8 mouse cellular contexts compared by ENCODE assay signal in the genomic region with DNA sequence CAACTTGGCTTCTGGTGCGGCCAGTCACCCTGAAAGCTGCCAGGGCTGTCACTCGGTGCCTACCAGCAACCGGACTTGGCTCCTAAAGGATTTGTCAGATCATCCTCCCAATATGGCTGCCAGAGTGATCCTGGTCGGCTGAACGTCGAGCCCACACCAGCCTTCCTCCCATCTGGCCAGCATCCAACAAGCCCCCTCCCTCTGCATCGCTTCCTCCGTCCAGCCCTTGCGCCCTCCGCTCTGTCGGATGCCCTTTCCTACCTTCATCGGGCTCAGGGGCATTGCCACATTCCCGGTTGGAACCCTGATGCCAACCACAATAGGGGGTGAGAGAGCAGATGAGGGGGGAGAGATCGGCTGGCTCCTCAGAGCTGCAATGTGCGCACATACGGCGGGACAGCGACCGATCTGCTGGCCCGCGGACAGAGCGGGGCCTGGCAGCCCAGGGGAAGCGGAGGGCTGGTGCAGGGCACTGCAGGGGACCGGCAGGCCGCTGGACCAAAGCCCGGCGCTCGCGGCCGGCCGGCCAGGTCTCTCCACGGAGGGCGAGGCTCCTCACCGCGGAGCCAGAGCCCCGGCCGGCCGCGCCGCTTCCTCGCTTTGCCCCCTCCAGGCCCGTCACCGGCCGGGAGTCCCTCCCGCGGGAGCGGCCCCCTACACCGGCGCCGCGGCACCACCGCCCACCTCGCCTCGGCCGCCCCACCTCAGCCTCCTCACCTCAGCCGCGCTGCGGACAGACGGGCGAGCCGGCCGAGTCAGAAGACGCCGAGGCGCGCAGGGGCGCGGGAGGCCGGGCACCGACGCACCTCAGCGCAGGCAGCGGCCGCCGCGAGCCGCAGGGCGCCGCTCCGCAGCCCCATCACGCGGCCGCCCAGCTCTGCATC. TPM values are rescaled to one million over a fixed set of nuclear protein-coding genes. Genes with fewer than 3 reads are reported as not detected.
DNase-seq lines count a peak whose midpoint lies in the region; ATAC-seq and TF ChIP-seq lines count a peak whose summit lies in the region.

No protein-coding gene starts in this region.

- under 1% methylated on average over 83 of the region's 83 CpGs for WGBS in embryonic facial prominence, embryonic 10.5 days
- under 1% methylated on average over 83 of the region's 83 CpGs for WGBS in limb, embryonic 10.5 days
- under 1% methylated on average over 82 of the region's 83 CpGs for WGBS in midbrain, embryonic 12.5 days
- 2% methylated on average over 76 of the region's 83 CpGs for WGBS in spleen, adult 2 months

- ATAC-seq in midbrain, embryonic 12.5 days (ENCODE audit: low FRiP score, low read depth), result peak; percentile 64

- H3K27ac ChIP-seq in embryonic facial prominence, embryonic 10.5 days (replicated peaks), result peak overlapping the region; percentile 94
- H3K27ac ChIP-seq in limb, embryonic 10.5 days, result peak overlapping the region; percentile 94
- H3K27ac ChIP-seq in midbrain, embryonic 12.5 days (replicated peaks), result peak overlapping the region; percentile 99
- H3K27ac ChIP-seq in spleen, adult 2 months (ENCODE audit: insufficient read depth, low read length), result peak overlapping the region; percentile 67

- H3K4me2 ChIP-seq in midbrain, embryonic 12.5 days (replicated peaks), result peak overlapping the region; percentile 82

- TF ChIP-seq CTCF in spleen, adult 2 months (IDR thresholded peaks at IDR 0.05; ENCODE audit: extremely low read depth, insufficient read depth, insufficient read length, insufficient replicate concordance), result no peak

- H3K36me3 ChIP-seq in embryonic facial prominence, embryonic 10.5 days (replicated peaks), result no peaks in the 10 kb centered on the region
- no peaks in the 10 kb centered on the region for H3K36me3 ChIP-seq in limb, embryonic 10.5 days
- no peaks in the 10 kb centered on the region for H3K36me3 ChIP-seq in midbrain, embryonic 12.5 days
- H3K36me3 ChIP-seq in spleen, adult 2 months (ENCODE audit: control insufficient read depth, insufficient read depth, low read length), result no peaks in the 10 kb centered on the region

- H3K9ac ChIP-seq in midbrain, embryonic 12.5 days (replicated peaks), result peak overlapping the region; percentile 99

- H3K9me3 ChIP-seq in embryonic facial prominence, embryonic 10.5 days, result no peaks in the 10 kb centered on the region
- no peaks in the 10 kb centered on the region for H3K9me3 ChIP-seq in limb, embryonic 10.5 days (replicated peaks)
- H3K9me3 ChIP-seq in midbrain, embryonic 12.5 days, result no peaks in the 10 kb centered on the region

- peak; percentile 13 to 26 for DNase-seq in spleen, adult 18-20 months
- DNase-seq in spleen, adult 12 weeks (ENCODE audit: low spot score), result no peak
- peak; percentile 75 for DNase-seq in embryonic facial prominence, embryonic 10.5 days (ENCODE audit: low spot score)
- peak; percentile 88 to 90 for DNase-seq in heart, adult 18-20 months
- DNase-seq in kidney, adult 18-20 months, result peak; percentile 75
- peak; percentile 74 for DNase-seq in limb, embryonic 10.5 days (ENCODE audit: low spot score)
- DNase-seq in spleen, adult 2 months (ENCODE audit: low read depth in 1 of 2, low spot score in 2 of 2), result peak in 1 of 2 experiments; percentile 8

- H3K27me3 ChIP-seq in embryonic facial prominence, embryonic 10.5 days (replicated peaks; ENCODE audit: low read depth, poor library complexity, severe bottlenecking), result no peaks in the 10 kb centered on the region
- H3K27me3 ChIP-seq in limb, embryonic 10.5 days (ENCODE audit: low read depth, poor library complexity, severe bottlenecking), result no peaks in the 10 kb centered on the region
- H3K27me3 ChIP-seq in midbrain, embryonic 12.5 days, result no peaks in the 10 kb centered on the region
- H3K27me3 ChIP-seq in spleen, adult 2 months (ENCODE audit: control insufficient read depth, insufficient read depth, low read length), result no peaks in the 10 kb centered on the region; the same call in none of the 2 replicates

- peaks cover 36% of the 10 kb centered on the region for H3K4me1 ChIP-seq in embryonic facial prominence, embryonic 10.5 days
- peaks cover 22% of the 10 kb centered on the region for H3K4me1 ChIP-seq in limb, embryonic 10.5 days
- H3K4me1 ChIP-seq in midbrain, embryonic 12.5 days, result peaks cover 54% of the 10 kb centered on the region
- no peaks in the 10 kb centered on the region; the same call in 1 of the 2 replicates for H3K4me1 ChIP-seq in spleen, adult 2 months (ENCODE audit: control insufficient read depth, insufficient read depth, insufficient read length)

- H3K4me3 ChIP-seq in embryonic facial prominence, embryonic 10.5 days, result peak overlapping the region; percentile 99
- H3K4me3 ChIP-seq in limb, embryonic 10.5 days, result peak overlapping the region; percentile 91
- H3K4me3 ChIP-seq in midbrain, embryonic 12.5 days, result peak overlapping the region; percentile 100
- peak overlapping the region; percentile 85 for H3K4me3 ChIP-seq in spleen, adult 2 months (ENCODE audit: extremely low read depth, insufficient read depth, insufficient read length)

- TF ChIP-seq POLR2A in spleen, adult 2 months (IDR thresholded peaks at IDR 0.05; ENCODE audit: low read depth, low read length), result no peak

RNA-seq across cellular contexts. Expression of gene Kif1b, which starts 0.5 kb away (rescaled TPM):
- 49.4 and 51.3 TPM in 2 replicates for polyA plus RNA-seq in embryonic facial prominence, embryonic 10.5 days (2016; fragmentation: Nextera tagmentation; extraction: Ambion mirVana)
- total RNA-seq in heart, adult 18-20 months (2021), result 100 to 1,000 TPM; 154 to 180 TPM
- polyA plus RNA-seq in limb, embryonic 10.5 days (2016; fragmentation: Nextera tagmentation; extraction: Ambion mirVana), result 31.4 and 38.2 TPM in 2 replicates
- polyA plus RNA-seq in midbrain, embryonic 12.5 days (2016; fragmentation: Nextera tagmentation; extraction: Ambion mirVana), result 141 and 144 TPM in 2 replicates
- 9.3 and 12.6 TPM in 2 replicates for polyA plus RNA-seq in spleen, adult 2 months (2012; rRNA removed)
